In the genomic region with DNA sequence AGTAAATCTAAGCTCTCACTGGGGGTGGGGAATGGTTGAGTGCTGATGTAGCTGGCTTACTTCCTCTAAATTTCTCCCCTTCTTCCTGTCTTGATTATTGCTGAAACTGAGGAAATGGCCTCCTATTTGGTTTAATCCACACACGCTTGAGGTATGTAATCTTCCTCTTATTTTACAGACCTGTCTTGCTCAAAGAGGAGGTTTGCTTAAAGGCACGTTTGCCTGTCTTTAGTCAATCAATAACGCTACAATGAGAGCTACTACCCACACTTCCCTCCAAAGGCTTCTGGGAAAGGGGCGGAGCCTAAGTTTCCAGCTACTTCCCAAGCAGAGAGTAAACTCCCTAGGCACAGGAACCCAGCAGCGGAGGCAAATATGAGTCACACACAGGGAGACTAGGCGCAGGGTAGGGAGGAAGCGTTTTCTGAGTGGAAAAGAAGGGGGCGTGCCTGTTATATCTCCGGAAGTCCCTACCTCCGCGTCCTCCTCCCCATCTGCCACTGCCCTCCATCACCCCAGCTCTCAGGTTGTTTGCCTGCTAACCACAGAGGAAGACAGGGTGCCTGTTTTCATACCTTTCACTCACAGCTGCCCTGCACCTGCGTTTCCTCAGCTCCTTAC, we compare ENCODE assay signal across 9 mouse cellular contexts. TPM values are rescaled to one million over a fixed set of nuclear protein-coding genes. Genes with fewer than 3 reads are reported as not detected.
A peak's percentile ranks its signal among the peaks of the same experiment; 100 is the strongest.
DNase-seq lines count a peak whose midpoint lies in the region; ATAC-seq and TF ChIP-seq lines count a peak whose summit lies in the region.
"Had no signal": no experiment of that assay in that cellular context is flagged by ENCODE, and none has a peak within 500 bp of the region (broad histone marks: within the 10 kb centered on the region; RNA-seq: fewer than 3 reads in every experiment).

No protein-coding gene starts in this region.

- TF ChIP-seq POLR2A in MEL (IDR thresholded peaks at IDR 0.05; ENCODE audit: control insufficient read depth in 1 of 2, insufficient read depth in 1 of 2, low read depth in 1 of 2, low read length in 2 of 2, poor library complexity in 1 of 2): peak in 1 of 2 experiments; percentile 66; a peak in 2 of 4 replicates

- H3K79me2 ChIP-seq in MEL (ENCODE audit: control insufficient read depth, insufficient read depth, low read length, poor library complexity): no peaks in the 10 kb centered on the region

- no peak for TF ChIP-seq CTCF in MEL (IDR thresholded peaks at IDR 0.05 in 2 of 3, conservative IDR thresholded peaks at IDR 0.05 in 1 of 3; ENCODE audit: control insufficient read depth in 1 of 3, insufficient read depth in 1 of 3, low read depth in 2 of 3, low read length in 3 of 3, poor library complexity in 1 of 3, severe bottlenecking in 1 of 3)
- no peak for TF ChIP-seq CTCF in liver, embryonic 14.5 days (IDR thresholded peaks at IDR 0.05; ENCODE audit: low read depth)

- peak overlapping the region; percentile 52 for H3K4me2 ChIP-seq in liver, embryonic 14.5 days (ENCODE audit: low read depth)
- peak overlapping the region; percentile 22; the same call in 1 of the 2 replicates for H3K4me2 ChIP-seq in stomach, embryonic 14.5 days (replicated peaks; ENCODE audit: low read depth, low read length)
- H3K4me2 ChIP-seq in neural tube, embryonic 15.5 days: no peak overlapping the region

- H3K4me3 ChIP-seq in MEL (ENCODE audit: control insufficient read depth in 1 of 2, insufficient read depth in 1 of 2, low read depth in 2 of 2, low read length in 2 of 2): peak overlapping the region; percentile 28 to 60
- H3K4me3 ChIP-seq in liver, embryonic 14.5 days (ENCODE audit: insufficient read depth in 1 of 2, low read depth in 2 of 2, low read length in 2 of 2): peak overlapping the region; percentile 11 to 20; a peak in 3 of 4 replicates
- H3K4me3 ChIP-seq in stomach, embryonic 14.5 days (ENCODE audit: low read depth, low read length): no peak overlapping the region
- H3K4me3 ChIP-seq in neural tube, embryonic 15.5 days (replicated peaks): no peak overlapping the region

- no peaks in the 10 kb centered on the region for H3K9me3 ChIP-seq in MEL (replicated peaks; ENCODE audit: insufficient read depth, low read length)
- no peaks in the 10 kb centered on the region for H3K9me3 ChIP-seq in liver, embryonic 14.5 days (ENCODE audit: control insufficient read depth, low read length)
- H3K9me3 ChIP-seq in stomach, embryonic 14.5 days (ENCODE audit: control insufficient read depth, low read depth, low read length): no peaks in the 10 kb centered on the region
- no peaks in the 10 kb centered on the region for H3K9me3 ChIP-seq in neural tube, embryonic 15.5 days (replicated peaks)
- H3K9me3 ChIP-seq: G1E had no signal

- intact Hi-C loops in heart, postnatal 10 days (cut with DNase I): no loop called here

- 15% methylated on average over 12 of the region's 12 CpGs for WGBS in liver, embryonic 14.5 days (ENCODE audit: insufficient replicate concordance)
- WGBS in stomach, embryonic 14.5 days: 36% methylated on average over 12 of the region's 12 CpGs
- WGBS in neural tube, embryonic 15.5 days: 70% methylated on average over 12 of the region's 12 CpGs

- no peaks in the 10 kb centered on the region for H3K27me3 ChIP-seq in MEL (ENCODE audit: control insufficient read depth in 1 of 2, insufficient read depth in 2 of 2, low read length in 2 of 2)
- H3K27me3 ChIP-seq in liver, embryonic 14.5 days (ENCODE audit: control insufficient read depth, insufficient read depth, low read length): no peaks in the 10 kb centered on the region
- no peaks in the 10 kb centered on the region for H3K27me3 ChIP-seq in stomach, embryonic 14.5 days (ENCODE audit: control insufficient read depth, insufficient read depth, low read length)
- no peaks in the 10 kb centered on the region for H3K27me3 ChIP-seq in neural tube, embryonic 15.5 days (replicated peaks)

- peaks cover 0 to 31% of the 10 kb centered on the region in 2 experiments; a peak in 2 of 4 replicates for H3K4me1 ChIP-seq in MEL (ENCODE audit: control insufficient read depth in 1 of 2, insufficient read depth in 2 of 2, low read length in 2 of 2)
- H3K4me1 ChIP-seq in liver, embryonic 14.5 days (replicated peaks; ENCODE audit: control insufficient read depth in 2 of 2, insufficient read depth in 2 of 2, low read length in 1 of 2): peaks cover 0 to 17% of the 10 kb centered on the region in 2 experiments; a peak in 2 of 4 replicates
- H3K4me1 ChIP-seq in stomach, embryonic 14.5 days (ENCODE audit: control insufficient read depth, insufficient read depth, low read length): peaks cover 18% of the 10 kb centered on the region; the same call in 1 of the 2 replicates
- H3K4me1 ChIP-seq in neural tube, embryonic 15.5 days: peaks cover 22% of the 10 kb centered on the region

- peak overlapping the region; percentile 50 for H3K27ac ChIP-seq in MEL (ENCODE audit: control insufficient read depth, low read depth, low read length)
- no peak overlapping the region for H3K27ac ChIP-seq in liver, embryonic 14.5 days
- peak overlapping the region; percentile 63; the same call in 1 of the 2 replicates for H3K27ac ChIP-seq in stomach, embryonic 14.5 days (ENCODE audit: low read length)
- H3K27ac ChIP-seq in neural tube, embryonic 15.5 days (replicated peaks): no peak overlapping the region

- TF ChIP-seq RAD21 in MEL (IDR thresholded peaks at IDR 0.05; ENCODE audit: low read depth, low read length): no peak

- DNase-seq in adrenal gland, postnatal 10 days: peak; percentile 61
- no peak for DNase-seq in adrenal gland, adult 18-20 months (ENCODE audit: low spot score in 2 of 2)
- peak; percentile 86 for DNase-seq in MEL (ENCODE audit: low read depth, low spot score)
- DNase-seq in heart, postnatal 10 days: peak; percentile 59 to 66
- DNase-seq in liver, embryonic 14.5 days (ENCODE audit: low read depth in 3 of 3, low spot score in 3 of 3): peak; percentile 42 to 61 (median 45)
- DNase-seq in cerebellum, adult 18-20 months: no peak

- 0 out of 4 replicates have a peak, but pooled peaks of 1 of the 2 experiments have one; percentile 30 for TF ChIP-seq EP300 in MEL (IDR thresholded peaks at IDR 0.05; ENCODE audit: low read depth in 1 of 2, low read length in 2 of 2)
- no peak for TF ChIP-seq EP300 in liver, embryonic 14.5 days (IDR thresholded peaks at IDR 0.05; ENCODE audit: low read depth)

- ATAC-seq in liver, embryonic 14.5 days (ENCODE audit: insufficient read depth): peak; percentile 45; the same call in 1 of the 2 replicates
- ATAC-seq in stomach, embryonic 14.5 days (ENCODE audit: insufficient number of reproducible peaks, insufficient read depth, low FRiP score, low read depth): peak; percentile 89
- no peak for ATAC-seq in neural tube, embryonic 15.5 days (ENCODE audit: low FRiP score)

- H3K9ac ChIP-seq in MEL (ENCODE audit: control insufficient read depth, low read depth, low read length, poor library complexity, severe bottlenecking): peak overlapping the region; percentile 21
- H3K9ac ChIP-seq in liver, embryonic 14.5 days (replicated peaks): no peak overlapping the region
- no peak overlapping the region for H3K9ac ChIP-seq in stomach, embryonic 14.5 days (replicated peaks; ENCODE audit: low read depth, low read length)
- no peak overlapping the region for H3K9ac ChIP-seq in neural tube, embryonic 15.5 days (replicated peaks)

- peaks cover 0 to 21% of the 10 kb centered on the region in 2 experiments; a peak in 2 of 4 replicates for H3K36me3 ChIP-seq in MEL (ENCODE audit: control insufficient read depth in 1 of 2, insufficient read depth in 2 of 2, low read length in 2 of 2)
- H3K36me3 ChIP-seq in liver, embryonic 14.5 days (replicated peaks; ENCODE audit: control insufficient read depth, insufficient read depth, low read depth): no peaks in the 10 kb centered on the region
- H3K36me3 ChIP-seq in stomach, embryonic 14.5 days (ENCODE audit: control insufficient read depth, insufficient read depth, low read length): no peaks in the 10 kb centered on the region
- H3K36me3 ChIP-seq in neural tube, embryonic 15.5 days: no peaks in the 10 kb centered on the region
- H3K36me3 ChIP-seq: G1E had no signal

TF ChIP-seq in MEL, 35 proteins besides CTCF, POLR2A, EP300 and RAD21 (continues in another document):
- TF ChIP-seq KAT2A (conservative IDR thresholded peaks at IDR 0.05; ENCODE audit: low read depth, low read length): no peak
- TF ChIP-seq ETS1 (IDR thresholded peaks at IDR 0.05; ENCODE audit: low read depth, low read length): peak; percentile 21; the same call in 1 of the 2 replicates
- no peak; the same call in 1 of the 2 replicates for TF ChIP-seq POLR2AphosphoS2 (IDR thresholded peaks at IDR 0.05; ENCODE audit: low read length)
- TF ChIP-seq USF1 (IDR thresholded peaks at IDR 0.05; ENCODE audit: low read depth, low read length): no peak
- TF ChIP-seq ELF1 (IDR thresholded peaks at IDR 0.05; ENCODE audit: low read depth, low read length): peak; percentile 71; the same call in 1 of the 2 replicates
- no peak for TF ChIP-seq JUND (IDR thresholded peaks at IDR 0.05; ENCODE audit: low read depth, low read length)
- TF ChIP-seq HCFC1 (IDR thresholded peaks at IDR 0.05; ENCODE audit: low read depth, low read length): peak; percentile 64; the same call in 1 of the 2 replicates

RNA-seq across cellular contexts. Expression of a gene that starts 32.6 kb away (rescaled TPM):
- total RNA-seq in adrenal gland, postnatal 10 days (2021): 10 to 100 TPM; 64.6 to 72.6 TPM
- 10 to 100 TPM; 41.3 to 46.6 TPM for total RNA-seq in adrenal gland, adult 18-20 months (2021)
- total RNA-seq in MEL (2012; rRNA removed): 0.58 and 0.78 TPM in 2 replicates
- 1 to 10 TPM in 1 of 2 experiments, not detected in 1; 5.1 TPM for polyA plus RNA-seq in MEL (2012; ENCODE audit: insufficient read depth in 1 of 2, insufficient read length in 2 of 2, low read depth in 1 of 2, low replicate concordance in 2 of 2, missing spikeins in 1 of 2)
- total RNA-seq in heart, postnatal 10 days (2021): 10 to 100 TPM; 66.8 to 73.0 TPM
- polyA plus RNA-seq in liver, embryonic 14.5 days (2012; rRNA removed): 1.6 and 1.9 TPM in 2 replicates
- 1.0 and 1.5 TPM in 2 replicates for polyA plus RNA-seq in liver, embryonic 14.5 days (2014; fragmentation: Nextera tagmentation; extraction: Ambion mirVana)
- polyA plus RNA-seq in stomach, embryonic 14.5 days (2014; fragmentation: Nextera tagmentation; extraction: Ambion mirVana): 15.4 and 16.3 TPM in 2 replicates
- polyA plus RNA-seq in neural tube, embryonic 15.5 days (2015; fragmentation: Nextera tagmentation; extraction: Ambion mirVana): 9.7 and 11.5 TPM in 2 replicates

RNA-seq across cellular contexts. Expression of a gene that starts 46.4 kb away (rescaled TPM):
- 1 to 10 TPM; 1.0 to 1.4 TPM for total RNA-seq in adrenal gland, postnatal 10 days (2021)
- under 1 TPM; 0.16 to 0.40 TPM for total RNA-seq in adrenal gland, adult 18-20 months (2021)
- total RNA-seq in MEL (2012; rRNA removed): not detected in 2 replicates
- under 1 TPM in 1 of 2 experiments, not detected in 1; 0.18 TPM for polyA plus RNA-seq in MEL (2012; ENCODE audit: insufficient read depth in 1 of 2, insufficient read length in 2 of 2, low read depth in 1 of 2, low replicate concordance in 2 of 2, missing spikeins in 1 of 2)
- under 1 TPM; 0.24 to 0.27 TPM for total RNA-seq in heart, postnatal 10 days (2021)
- polyA plus RNA-seq in liver, embryonic 14.5 days (2012; rRNA removed): 0.03 TPM in 2 replicates
- polyA plus RNA-seq in liver, embryonic 14.5 days (2014; fragmentation: Nextera tagmentation; extraction: Ambion mirVana): not detected in 2 replicates
- 0.13 and 0.27 TPM in 2 replicates for polyA plus RNA-seq in stomach, embryonic 14.5 days (2014; fragmentation: Nextera tagmentation; extraction: Ambion mirVana)
- polyA plus RNA-seq in neural tube, embryonic 15.5 days (2015; fragmentation: Nextera tagmentation; extraction: Ambion mirVana): 0.26 TPM in 1 of 2 replicates, not detected in the other
- polyA plus RNA-seq: G1E had no signal

Comparison
In these comparisons a context has a peak if more than half of its experiments do, and no peak if none do; other contexts are left out.
1. DNase-seq: peak in adrenal gland, postnatal 10 days (single experiment), MEL (single experiment), heart, postnatal 10 days (2 of 2) and liver, embryonic 14.5 days (3 of 3); none in adrenal gland, adult 18-20 months (0 of 2) and cerebellum, adult 18-20 months (0 of 2).
2. H3K27ac ChIP-seq: peak in MEL (single experiment) and stomach, embryonic 14.5 days (single experiment); none in liver, embryonic 14.5 days (single experiment) and neural tube, embryonic 15.5 days (single experiment).
3. H3K4me3 ChIP-seq: peak in MEL (2 of 2) and liver, embryonic 14.5 days (2 of 2); none in stomach, embryonic 14.5 days (single experiment) and neural tube, embryonic 15.5 days (single experiment).
4. RNA of a gene that starts 32.6 kb away (total RNA-seq): 66.8 to 73.0 TPM in heart, postnatal 10 days, 64.6 to 72.6 TPM in adrenal gland, postnatal 10 days and 41.3 to 46.6 TPM in adrenal gland, adult 18-20 months; 0.58 to 0.78 TPM in MEL; every median in the first group is over 10 times any median in the second.